Mouse (Mus musculus) bone marrow macrophage, adult 2 months (primary cell): ENCODE results near the gene Arhgap21.

Experiments
- CTCF ChIP-seq: IDR thresholded peaks from 2 replicates; pipeline ENCODE4 v1.5.1; 2012; ENCODE audit warnings: low read depth, mild to moderate bottlenecking, low read length, moderate library complexity
- POLR2A ChIP-seq: IDR thresholded peaks from 2 replicates; pipeline ENCODE4 v1.6.1; 2012; ENCODE audit warnings: mild to moderate bottlenecking, low read depth, low read length, borderline replicate concordance

GRCm38 (mm10) chr2:20894100-20894690, 74.5 kb downstream of the Arhgap21 start:
- TF ChIP-seq CTCF (no peak), POLR2A (no peak)
